Mouse (Mus musculus) right cerebral cortex, adult 2 months (tissue): ENCODE measurements at regions not wholly inside any gene's neighbourhood (a gene's known extent, or its start where the extent isn't known, plus 50 kb on each side); places are given as distances from the start of the nearest gene placed in this dataset.

ENCODE experiments used
- DNase-seq, 2 experiments: peaks; one replicate each; pipeline ENCODE4 v3.0.0; 2021 to 2022; ENCODE audit warnings: low spot score in 2 of 2

GRCm38 (mm10) chr1:122687080-122687479 is 1119.3 kb upstream of the Ddx18 start:
- no peak for DNase-seq

GRCm38 (mm10) chr1:122668102-122668501 is 1100.3 kb upstream of the Ddx18 start:
- DNase-seq: peak in 1 of 2 experiments; percentile 1

- DNase-seq: no peak
Observed at GRCm38 (mm10) chr1:122667619-122668018, 1099.8 kb upstream of the Ddx18 start.
